Mouse (Mus musculus) lung, postnatal 36 days (tissue): ENCODE measurements around the gene Stag3.

Experiments used
- DNase-seq: peaks from one replicate; pipeline ENCODE4 v3.0.0; 2022; ENCODE audit warnings: mixed read lengths

Stag3 gene

GRCm38 (mm10) chr5:138279585-138280424 lies at the start of gene Stag3, which contains the start of the genes Gm43720 and Gpc2:
TSS of gene Stag3 (plus strand) at chr5:138280240.
TSS of gene Gm43720 (minus strand) at chr5:138279958.
TSS of gene Gpc2 (minus strand) at chr5:138280005.
- peak; percentile 87 for DNase-seq

- no peak for DNase-seq
These were observed 46.3 kb upstream of the Stag3 start for GRCm38 (mm10) chr5:138233778-138234177.

- DNase-seq: no peak
These were observed 45.8 kb upstream of the Stag3 start for GRCm38 (mm10) chr5:138234224-138234623.

DNA sequence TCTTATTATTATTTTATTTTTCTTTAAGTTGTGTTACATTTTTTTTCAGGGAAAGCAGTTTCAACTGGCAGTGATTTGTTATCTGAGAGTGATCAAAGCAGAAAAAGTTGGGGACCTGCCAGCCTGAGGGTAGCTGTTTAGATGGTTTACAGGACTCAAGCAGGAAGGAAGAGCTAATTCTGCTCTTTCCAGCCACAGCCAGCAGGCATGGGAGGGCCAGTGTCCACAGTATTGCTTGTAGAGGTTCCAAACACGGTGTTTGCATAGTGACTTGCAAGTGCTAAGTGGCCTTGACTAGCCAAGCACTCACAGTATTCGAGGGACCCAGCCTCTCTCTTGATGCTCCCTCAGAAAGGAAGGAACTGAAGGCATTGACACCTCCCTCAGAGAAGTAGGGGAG lies 38.5 kb upstream of the Stag3 start:
- DNase-seq: peak; percentile 21

- DNase-seq: no peak
These were observed 28.9 kb upstream of the Stag3 start for GRCm38 (mm10) chr5:138251144-138251543.

GRCm38 (mm10) chr5:138253061-138253460 lies 27.0 kb upstream of the Stag3 start:
- DNase-seq: no peak

- peak; percentile 99 for DNase-seq
These were observed 24.5 kb upstream of the Stag3 start, which contains the start of gene Lamtor4 for GRCm38 (mm10) chr5:138255353-138256093. TSS of gene Lamtor4 (plus strand) at chr5:138255482.

DNA sequence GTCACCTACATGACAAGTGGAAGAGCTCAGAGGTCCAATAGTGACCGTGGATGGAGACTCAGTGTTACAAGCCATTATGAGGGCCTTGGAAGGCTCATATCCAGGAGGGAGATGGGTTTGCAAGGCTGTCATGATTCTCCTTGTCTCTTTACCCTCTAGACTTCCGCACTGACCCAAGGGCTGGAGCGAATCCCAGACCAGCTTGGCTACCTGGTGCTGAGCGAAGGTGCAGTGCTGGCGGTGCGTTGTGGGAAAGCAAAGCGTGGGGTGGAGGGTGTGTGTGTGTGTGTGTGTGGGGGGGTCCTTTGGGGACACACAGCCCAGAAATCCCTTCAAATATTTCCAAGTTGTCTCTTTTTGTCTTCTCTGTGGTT lies 24.0 kb upstream of the Stag3 start:
- no peak for DNase-seq

DNA sequence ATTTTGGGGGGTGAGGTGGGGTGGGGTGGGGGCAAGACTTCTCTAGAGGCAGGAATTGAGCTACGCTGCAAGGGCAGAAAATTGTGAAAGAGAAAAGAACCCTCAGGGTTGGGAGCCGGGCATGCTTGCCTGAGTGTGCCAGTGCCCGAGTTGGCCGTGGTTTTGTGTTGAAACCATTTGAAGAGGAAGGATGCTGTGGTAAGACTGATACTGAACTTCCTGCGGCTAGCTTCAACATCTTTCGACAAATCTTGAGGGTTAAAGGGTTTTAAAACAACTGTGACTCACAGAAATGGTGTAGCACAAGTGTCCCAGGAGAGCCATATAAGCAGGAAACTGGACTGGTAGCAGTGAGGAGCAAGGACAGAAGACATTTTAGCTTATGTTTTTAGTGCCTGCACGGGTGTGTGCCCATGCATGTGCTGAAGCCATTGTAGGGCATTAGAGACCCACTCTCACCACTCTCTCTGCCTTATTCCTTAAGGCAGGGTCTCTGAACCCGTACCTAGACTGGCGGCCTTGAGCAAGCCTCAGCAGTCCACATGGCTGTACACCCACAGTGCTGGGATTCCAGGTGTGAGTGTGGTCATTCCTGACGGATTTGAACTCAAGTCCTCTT lies 23.0 kb upstream of the Stag3 start:
- peak; percentile 61 for DNase-seq

- no peak for DNase-seq
These were observed 22.5 kb upstream of the Stag3 start for GRCm38 (mm10) chr5:138257585-138257978.

GRCm38 (mm10) chr5:138258078-138258477 lies 22.0 kb upstream of the Stag3 start:
- no peak for DNase-seq

- no peak for DNase-seq
These were observed 21.5 kb upstream of the Stag3 start for GRCm38 (mm10) chr5:138258542-138258941.

- no peak for DNase-seq
These were observed 21.0 kb upstream of the Stag3 start for GRCm38 (mm10) chr5:138258993-138259392.

DNA sequence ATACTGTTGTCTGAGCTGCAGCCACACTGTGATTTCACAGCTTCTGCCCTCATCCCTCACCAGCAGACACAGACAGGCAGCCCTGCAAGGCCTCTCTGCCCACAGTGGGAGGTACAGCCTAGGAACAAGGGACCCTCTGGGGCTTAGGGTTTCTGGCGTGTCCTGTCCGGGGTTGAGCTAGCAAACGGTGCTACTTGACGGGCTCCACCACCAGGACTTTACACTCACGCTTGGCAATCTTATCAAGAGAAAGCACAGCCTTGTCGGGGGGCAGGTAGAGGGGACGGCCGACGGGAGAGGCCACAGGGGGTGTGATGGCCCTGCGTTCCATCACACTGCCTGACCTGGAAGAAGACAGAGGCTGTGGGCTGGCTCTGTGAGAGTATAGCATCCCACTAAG lies 20.0 kb upstream of the Stag3 start:
- DNase-seq: no peak

DNA sequence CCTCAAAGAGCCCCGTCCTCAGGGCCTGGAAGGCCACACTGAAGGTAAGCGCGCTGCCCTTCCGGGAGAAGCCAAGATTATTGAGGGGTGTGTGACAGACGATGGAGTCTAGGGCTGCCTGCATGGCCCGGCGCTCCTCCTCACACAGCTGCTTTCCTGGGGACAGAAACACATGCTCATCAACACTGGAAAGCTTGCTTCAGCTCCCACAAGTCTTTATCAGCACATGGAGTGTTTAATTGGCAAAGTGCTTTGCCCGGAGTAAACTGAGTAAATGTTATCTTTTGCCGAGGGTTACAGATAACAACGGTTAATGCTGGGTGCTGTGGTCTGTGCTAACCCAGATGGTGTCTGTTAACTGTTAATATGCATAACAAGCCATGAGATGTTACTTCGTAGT lies 19.2 kb upstream of the Stag3 start:
- no peak for DNase-seq

DNA sequence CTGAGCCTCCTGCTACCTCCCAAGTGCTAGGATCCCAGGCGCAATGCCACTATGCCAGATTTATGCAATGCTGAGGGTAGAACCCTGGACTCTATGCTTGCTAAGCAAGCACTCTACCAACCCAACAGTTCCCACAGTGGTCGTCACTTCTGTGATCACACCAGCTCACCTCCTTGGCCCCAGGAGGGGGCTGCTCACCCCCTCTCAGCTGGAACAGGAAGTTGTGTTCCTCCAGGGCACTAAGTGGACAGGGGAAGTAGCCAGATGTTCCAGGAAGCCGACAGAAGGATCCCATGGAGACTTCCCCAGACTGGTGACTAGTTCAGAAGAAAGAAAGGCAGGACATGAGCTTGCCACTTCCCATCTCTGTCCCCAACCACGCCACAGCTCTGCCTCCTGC lies 18.0 kb upstream of the Stag3 start:
- no peak for DNase-seq

DNA sequence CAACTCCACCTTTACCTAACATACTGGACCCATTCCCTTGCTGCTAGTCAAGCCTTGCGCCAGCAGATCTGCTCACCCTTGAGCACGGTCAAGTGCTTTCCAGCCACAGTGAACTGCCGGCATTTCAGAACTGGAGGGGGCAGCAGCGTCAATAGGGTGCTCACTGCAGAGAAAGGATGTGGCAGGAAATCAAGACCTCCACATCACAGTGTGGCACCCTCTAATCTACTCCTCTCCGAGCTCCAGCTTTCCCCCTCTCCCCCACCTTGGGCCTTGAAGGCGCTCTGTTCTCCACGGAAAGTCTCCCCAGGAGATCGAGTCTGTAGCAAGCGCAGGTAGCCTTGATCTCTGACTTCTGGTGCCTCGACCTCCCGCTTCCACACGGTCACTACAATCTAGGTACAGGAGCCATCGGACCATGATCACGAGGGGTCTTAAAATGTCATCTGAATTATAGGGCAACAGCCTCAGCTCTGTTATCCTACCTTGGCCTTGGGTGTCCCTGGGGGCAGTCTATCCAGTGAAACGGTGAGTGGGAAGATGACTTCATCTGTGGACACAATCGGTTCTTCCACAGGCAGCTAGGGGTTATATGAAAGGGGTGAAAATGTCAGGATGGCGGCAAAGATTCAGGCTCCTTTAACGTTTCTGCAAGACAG lies 17.3 kb upstream of the Stag3 start:
- no peak for DNase-seq

DNA sequence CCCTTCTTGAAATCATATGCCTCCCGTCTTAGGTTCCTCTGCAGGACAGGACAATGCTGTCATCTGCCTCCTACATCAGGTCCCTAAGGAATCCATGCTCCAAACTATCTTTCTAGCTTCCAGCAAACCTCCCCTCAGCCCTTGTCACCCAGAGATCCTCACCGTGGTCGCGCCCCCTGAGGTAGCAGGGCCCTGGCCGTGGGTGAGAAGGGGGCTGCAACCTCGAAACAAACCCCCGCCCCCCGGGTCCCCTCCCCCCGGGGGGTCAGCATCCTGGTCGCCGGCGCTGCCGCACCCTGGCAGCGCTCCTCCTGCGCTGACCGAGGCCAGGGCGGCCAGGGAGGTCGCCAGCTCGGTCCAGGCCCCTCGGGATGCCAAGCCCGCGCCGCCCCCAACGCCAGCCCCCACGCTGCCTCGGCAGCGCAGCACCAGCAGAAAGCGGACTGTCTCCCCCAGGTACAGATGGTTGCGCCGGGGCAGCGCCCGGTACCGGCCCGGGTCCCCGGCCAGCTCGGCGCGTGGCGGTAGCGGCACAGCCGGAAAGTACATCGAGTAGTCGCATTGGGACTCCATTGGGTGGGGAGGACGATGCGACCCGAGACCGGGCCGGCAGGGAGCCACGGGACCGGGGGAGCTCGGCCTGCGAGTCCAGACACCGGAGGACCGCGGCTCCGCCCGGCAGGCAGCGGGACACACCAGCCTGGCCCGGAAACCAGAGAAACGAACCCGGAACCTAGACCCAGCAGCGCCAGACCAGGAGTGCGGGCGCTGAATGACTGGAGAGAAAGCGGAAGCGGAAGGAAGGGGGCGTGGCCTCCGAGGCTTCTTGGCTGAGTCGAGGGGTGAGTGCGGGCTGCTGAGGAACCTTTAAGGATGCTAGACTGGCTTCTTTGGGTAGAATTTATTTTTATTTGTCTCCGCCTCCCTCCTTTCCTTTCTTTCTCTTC lies 16.5 kb upstream of the Stag3 start, which contains the start of gene BC037034:
Gene BC037034 (minus strand): TSS at position 774 of the 947 bp plus-strand sequence.
- peak; percentile 96 for DNase-seq

GRCm38 (mm10) chr5:138264207-138264578 lies 15.8 kb upstream of the Stag3 start:
- no peak for DNase-seq

DNA sequence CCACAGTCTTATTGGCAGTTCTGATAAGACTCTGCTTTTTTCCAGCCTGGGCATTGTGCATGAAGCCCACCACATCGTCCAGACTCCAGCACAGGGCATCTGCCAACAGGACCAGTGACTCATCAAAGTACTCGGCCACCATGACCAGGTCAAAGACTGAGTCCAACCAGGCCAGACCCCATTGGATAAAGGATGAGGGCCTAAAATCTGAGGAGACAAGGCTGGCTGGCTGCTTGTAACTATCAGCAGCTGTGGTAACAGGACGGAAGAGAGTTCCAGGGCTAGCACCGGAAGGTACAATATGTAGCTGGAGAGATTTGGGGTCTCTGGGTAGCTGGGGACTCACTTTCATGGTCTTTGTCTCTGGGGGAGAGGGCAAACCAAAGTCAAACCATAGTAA lies 14.3 kb upstream of the Stag3 start:
- no peak for DNase-seq

- DNase-seq: no peak
These were observed 12.9 kb upstream of the Stag3 start for GRCm38 (mm10) chr5:138267114-138267513.

- no peak for DNase-seq
These were observed 11.1 kb upstream of the Stag3 start for GRCm38 (mm10) chr5:138268980-138269379.
